Mouse (Mus musculus) induced T-regulatory cell, adult 2 months (primary cell): ENCODE results near the gene Mcu.
A peak's percentile ranks its signal among the peaks of the same experiment; 100 is the strongest.

Experiments used
- DNase-seq: peaks from one replicate; pipeline ENCODE4 v3.0.0-alpha.2; 2012; ENCODE audit warnings: low read depth

The Mcu gene

DNA sequence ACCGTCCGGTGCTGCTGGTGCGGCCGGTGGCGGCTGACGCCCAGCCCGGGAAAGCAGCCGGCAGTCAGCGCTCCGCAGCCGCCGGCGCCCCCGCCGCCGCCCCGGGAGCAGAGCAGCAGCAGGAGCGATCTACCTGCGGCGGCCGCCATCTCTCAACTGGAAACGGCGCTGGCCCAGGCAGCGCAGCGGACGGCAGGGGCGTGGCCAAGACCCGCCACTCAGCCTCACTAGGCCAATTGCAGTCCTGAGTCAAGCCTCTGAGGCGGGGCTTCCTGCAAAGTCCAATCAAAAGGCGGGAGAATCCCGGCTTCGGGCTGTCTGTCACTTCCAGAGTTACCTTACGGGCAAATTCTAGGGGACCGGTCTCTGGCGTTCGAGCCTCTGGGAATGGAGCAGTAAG, at the start of gene Mcu:
Mcu (minus strand) TSS at position 171 of the 400 bp plus-strand sequence.
- peak; percentile 94 for DNase-seq

- no peak for DNase-seq
These were observed 49.2 kb upstream of the Mcu start for GRCm38 (mm10) chr10:59665503-59666291.

- DNase-seq, result no peak
These were observed 48.3 kb upstream of the Mcu start for GRCm38 (mm10) chr10:59664765-59665164.

DNA sequence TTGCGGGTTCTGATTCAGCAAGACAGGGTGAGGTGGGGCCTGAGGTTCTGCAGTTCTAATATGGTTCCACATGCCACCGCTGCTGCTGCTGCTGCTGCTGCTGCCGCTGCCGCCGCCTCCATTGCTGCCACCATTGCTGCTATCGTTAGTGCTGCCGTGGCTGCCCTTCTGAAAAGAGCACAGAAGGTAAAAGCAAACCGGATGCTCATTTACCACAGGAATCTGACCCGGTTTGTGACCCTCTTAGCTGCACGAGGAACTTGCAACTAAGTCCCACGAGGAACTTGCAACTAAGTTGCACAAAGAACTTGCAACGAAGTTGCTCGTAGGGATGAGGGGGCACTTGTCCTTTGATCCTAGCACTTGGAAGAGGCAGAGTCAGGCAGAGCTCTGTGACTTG, 40.3 kb upstream of the Mcu start:
- peak; percentile 44 for DNase-seq

DNA sequence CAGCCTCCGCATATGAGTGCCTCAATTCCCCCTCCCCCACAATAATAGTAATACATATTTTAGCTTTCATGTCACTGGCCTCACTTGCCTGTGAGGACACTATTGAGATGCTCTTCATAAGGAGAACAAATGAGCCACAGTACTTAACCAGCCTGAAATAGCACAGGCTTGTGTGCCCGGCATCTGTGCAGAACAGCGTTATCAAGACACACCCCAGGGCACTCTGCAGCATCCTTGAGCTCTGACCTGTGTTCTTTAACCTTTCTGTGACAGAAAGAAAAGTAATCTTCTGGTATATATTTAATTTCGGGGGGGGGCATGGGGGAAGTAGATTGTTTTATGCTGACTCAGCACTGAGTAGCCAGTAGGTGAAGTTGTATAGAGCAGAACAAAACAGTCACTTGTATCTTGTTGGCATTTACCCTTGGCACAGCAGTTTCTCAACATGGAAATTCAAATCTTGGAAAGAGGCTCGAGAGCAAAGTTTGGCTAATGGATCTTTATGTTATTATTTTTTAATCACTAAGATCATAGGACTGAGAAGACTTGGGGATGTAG, 30.4 kb upstream of the Mcu start:
- DNase-seq, result no peak

DNA sequence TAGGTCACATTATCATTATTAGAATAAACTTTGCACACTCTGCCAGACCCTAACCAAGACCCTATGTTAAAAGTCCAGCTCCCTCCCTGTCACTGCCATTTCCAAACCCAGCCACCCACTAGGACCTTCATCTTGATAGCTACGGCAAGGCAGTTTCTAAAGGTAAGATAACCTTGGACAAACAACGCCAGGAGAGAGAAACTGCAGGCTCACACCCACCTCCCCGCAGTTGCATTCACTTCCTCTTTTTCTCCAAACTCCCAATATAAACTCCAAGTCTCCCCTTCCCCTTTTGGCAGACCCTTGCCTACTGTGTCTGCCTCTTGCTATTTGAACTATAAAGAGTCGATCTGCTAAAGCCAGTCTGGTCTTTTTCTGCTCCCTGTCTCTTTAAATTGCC, 28.7 kb upstream of the Mcu start:
- DNase-seq, result no peak

DNA sequence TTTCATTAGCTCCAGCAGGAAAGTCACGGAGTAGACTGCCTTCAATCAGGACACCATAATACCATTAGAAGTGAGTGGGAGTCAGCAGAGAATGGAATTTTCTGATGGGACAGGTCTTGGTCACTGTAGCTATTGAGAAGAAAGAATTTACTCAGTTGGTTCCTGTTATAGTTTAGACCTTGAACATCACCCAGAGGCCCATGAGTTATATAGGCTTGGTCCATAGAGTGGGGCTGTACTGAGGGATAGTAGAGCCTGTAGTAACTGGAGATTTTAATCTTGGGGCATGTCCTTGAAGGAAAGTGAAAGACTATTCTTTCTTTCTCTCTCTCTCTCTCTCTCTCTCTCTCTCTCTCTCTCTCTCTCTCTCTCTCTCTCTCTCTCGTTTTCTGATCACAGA, 28.2 kb upstream of the Mcu start:
- DNase-seq, result no peak

DNA sequence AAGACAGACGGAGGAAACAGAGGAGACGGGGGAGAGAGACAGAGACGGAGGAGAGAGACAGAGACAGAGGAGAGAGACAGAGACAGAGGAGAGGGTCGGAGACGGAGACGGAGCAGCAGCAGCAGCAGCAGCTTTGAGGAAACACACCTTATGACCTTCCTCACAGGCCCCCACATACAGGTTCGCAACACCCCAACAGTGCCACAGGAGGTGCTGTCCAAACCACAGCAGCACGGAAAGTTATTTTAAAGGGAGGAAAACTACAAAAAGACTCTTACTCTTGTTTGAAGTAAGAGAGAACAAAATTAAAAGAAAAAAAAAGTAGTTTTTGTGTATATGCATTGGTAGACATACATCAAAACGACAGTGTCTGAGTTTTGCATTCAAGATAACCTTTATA, 27.2 kb upstream of the Mcu start:
- DNase-seq, result peak; percentile 69

DNA sequence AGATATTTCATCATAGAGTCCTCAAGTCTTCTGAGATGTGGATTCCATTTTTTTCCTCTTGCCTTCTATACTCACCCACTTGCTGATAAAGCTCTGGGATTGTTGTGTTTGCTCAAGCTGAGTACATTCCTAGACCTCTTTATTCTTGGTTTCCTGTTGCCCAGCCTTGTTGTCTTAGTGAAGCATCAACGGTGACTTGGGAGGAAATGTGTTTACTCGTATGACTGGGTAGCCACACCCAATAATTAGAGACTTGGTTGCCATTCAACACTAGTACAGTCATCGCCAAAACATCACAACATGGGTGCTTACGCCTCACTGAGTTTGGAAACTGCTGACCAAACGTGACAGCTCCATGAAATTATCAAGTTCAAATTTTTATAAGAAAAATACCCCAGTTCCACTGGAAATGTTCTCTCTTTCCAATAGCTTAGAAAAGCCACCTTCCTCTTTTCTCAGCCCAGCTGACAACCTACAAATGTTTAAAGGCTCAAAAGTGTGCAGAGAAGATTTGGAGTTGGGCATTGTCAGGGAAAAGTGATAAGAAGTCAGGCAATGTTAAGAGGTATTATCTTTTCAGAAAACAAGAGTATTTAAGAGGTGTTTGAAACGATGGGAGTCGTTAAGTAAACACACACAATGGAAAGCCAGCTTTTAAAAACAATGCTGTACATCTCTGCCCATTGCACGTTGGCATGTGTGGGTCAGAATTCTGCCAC, 26.3 kb upstream of the Mcu start:
- peak; percentile 80 for DNase-seq

- DNase-seq, result no peak
These were observed 22.1 kb upstream of the Mcu start for GRCm38 (mm10) chr10:59638576-59638975.

DNA sequence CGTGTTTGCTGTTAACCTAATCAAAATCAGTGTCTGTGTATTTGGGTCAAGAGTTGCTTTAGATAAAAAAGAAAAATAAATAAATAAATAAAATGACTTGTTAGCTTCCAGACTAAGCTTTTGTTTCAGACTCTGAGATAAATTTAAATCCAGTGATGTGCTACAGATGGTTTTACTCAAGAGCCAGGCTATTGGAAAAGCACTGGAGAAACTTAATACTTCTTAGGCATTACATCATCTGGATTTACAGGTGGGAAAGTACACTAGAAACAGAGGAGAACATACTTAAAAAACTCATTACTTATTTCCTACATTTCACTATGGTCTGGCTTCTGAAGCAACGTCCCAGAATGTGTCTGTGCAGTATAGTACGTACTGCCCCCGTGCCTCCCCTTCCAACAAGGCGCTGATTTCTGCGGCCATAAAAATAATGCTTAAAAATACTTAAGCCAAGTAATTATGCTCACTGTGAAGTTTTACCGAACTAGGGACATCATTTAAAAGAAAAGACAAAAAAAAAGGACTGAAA, 21.2 kb upstream of the Mcu start:
- no peak for DNase-seq

- DNase-seq, result peak; percentile 80
These were observed 20.4 kb upstream of the Mcu start for GRCm38 (mm10) chr10:59636751-59637533.

GRCm38 (mm10) chr10:59636048-59636447, 19.6 kb upstream of the Mcu start:
- DNase-seq, result no peak

DNA sequence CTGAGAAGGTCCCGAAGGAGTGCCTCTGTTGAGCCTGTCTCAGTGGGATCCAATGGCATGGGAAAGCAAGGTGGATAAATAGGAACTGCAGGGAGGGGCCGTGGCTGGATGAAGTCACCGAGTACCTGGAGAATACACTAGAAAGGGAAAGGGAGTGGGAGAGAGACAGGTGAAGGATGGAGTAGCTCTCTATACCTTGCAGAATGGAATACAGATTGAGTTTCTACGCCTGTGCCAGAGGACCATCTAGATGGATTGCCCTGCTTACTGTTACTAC, 13.0 kb upstream of the Mcu start:
- no peak for DNase-seq

DNA sequence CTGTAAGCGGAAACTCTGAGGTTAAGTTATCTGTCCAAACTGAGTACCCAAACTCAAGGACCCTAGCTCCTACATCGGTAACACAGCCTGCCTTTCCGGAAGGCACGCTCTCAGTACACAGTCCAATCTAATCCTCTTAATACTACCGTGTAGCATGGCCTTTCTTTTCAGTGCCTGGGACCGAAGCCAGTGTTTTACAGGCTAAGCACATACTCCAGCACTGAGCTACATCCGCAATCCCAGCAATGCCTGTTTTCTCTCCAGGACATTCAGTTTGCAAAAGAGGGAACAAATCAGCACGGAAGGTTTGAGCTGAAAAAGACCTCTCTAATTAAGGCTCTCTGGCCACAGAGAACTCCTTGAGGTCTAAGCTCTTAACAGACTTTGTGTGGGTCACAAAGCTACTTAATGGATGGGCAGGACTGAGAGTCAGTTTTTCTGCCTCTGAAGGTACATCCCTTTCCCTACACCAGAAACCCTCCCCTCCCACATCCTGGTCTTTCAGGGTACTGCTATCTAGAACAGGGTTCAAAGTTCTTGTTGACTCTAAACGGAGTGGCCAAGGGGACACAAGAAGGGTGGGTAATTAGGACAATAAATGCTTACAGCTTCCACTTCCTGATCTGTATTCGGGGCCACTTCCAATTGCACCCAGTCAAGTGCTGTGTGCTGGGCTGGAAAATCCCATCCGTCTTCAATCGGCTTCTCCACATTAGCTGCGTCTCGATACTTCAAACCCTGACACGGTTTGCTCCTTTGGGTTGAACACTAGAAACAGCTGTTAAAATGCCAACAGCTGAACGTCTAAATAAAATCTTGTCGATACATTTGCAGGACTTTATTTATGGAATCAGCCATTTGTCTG, 12.4 kb upstream of the Mcu start:
- DNase-seq, result no peak

DNA sequence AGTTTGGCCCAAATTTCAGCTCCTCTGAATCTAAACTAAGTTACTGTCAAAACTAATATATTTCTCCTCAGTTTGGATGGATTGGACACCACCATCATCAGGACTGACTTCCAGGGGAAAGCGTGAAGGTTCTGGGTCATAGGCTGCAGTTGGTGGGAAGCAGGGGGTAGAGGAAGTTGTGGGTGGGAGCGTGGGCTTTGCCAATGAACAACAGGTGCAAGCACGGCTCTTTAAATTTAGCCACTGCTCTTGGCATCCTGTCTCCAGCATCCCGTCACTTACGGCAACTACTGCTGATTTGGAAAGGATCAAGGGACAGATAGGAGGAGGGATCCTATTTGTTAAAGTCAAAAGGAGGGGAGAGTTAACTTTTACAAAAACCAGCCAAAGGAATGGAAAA, 7.0 kb upstream of the Mcu start:
- DNase-seq, result no peak

DNA sequence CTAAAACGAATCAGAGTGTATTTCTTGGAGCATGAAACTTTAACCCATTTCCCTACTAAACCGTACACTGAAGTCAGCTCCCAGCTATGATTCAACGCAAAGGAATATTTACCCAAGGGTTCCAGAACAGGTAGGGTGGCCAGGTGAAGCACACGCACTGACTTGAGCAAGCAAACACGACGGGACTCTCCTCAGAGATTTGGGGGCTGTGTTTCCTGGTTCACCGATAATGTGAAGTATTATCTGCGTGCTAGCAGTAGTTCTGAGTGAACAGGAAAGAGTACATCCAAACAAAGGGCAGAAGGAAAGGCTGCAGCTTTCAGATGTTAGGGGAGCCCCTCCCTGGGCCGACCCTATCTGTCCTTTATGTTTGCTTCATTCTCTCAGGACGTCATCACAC, 4.9 kb upstream of the Mcu start:
- DNase-seq, result no peak

GRCm38 (mm10) chr10:59617776-59618175, 1.3 kb upstream of the Mcu start:
- DNase-seq, result no peak

DNA sequence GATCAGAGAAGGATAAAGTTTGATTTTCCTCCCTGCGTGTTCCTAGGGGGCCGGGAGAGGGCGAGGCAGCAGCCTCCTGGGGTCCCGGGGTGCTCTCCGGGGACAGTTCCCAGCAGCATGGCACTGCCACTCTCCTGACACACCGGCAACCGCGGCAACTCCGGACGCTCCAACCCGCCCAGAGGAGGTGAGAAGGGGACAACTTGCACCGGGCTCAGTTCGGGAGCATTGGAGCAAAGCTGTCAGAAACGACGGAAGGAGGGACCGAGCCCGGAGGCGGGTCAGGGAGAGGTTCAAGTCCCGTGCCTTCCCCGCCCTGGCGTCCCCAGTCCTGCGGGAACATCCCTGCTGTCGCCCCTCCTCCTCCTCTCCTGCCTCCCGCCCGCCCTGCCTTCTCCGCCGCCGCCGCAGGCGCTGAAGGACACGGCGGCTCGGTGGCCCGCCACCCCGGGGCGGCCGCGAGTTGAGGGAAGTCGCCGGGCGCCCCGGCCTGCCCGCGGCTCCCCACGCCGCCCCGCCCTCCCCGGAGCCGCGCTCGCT, 441 bp downstream of the Mcu start, which contains the start of gene Gm10322:
Gm10322 (plus strand) TSS at position 83 of the 540 bp plus-strand sequence.
- peak; percentile 72 for DNase-seq

DNA sequence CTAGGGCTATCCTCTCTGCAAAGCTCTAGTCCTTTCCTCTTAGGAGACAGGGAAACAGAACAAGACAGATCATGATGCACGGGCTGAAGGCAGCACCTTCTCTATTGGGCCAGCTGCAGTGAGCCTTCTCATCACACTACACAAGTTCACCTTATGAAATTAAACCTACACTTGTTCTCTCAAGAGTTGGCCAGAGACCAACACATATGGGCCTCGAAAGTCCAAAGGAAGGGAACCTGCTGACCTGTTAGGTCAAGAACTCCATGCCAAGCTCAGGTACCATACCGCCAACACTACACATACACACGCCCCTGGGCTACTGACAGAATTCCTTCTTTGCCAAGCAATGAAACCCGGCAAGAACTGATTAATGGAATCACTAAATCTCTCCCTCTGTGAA, 1.1 kb downstream of the Mcu start:
- peak; percentile 36 for DNase-seq

DNA sequence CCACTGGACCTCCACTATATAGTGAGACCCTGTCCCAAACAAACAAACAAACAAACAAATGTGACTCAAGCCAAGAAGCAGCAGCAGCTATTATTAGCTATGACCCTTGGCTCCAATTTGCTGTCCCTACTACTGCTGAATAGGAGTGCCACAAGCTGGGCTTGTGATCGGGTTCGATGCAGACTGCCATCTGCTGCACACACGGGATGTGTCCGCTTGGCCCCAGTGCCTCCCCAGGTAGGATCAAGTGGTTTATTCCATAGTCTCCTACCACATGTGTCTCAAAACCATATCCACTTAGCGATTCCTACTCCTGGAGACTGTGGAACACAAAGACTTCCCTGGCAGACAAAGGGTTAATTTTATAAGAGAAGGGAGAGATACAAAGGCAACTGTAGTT, 2.4 kb downstream of the Mcu start:
- no peak for DNase-seq
